Mouse (Mus musculus) liver, adult 2 months (tissue): Measurements from ENCODE around the gene Gda.

Source experiments
- CTCF ChIP-seq: fragments of 200-500 bp; IDR thresholded peaks from 2 replicates; pipeline ENCODE4 v1.5.1; 2011; ENCODE audit warnings: low read depth, low read length, control low read depth
- POLR2A ChIP-seq: fragments of 200-500 bp; IDR thresholded peaks from 2 replicates; pipeline ENCODE4 v1.6.1; 2011; ENCODE audit warnings: low read length, control low read depth; ENCODE audit not compliant: insufficient read depth; ENCODE audit errors: extremely low read depth

DNA sequence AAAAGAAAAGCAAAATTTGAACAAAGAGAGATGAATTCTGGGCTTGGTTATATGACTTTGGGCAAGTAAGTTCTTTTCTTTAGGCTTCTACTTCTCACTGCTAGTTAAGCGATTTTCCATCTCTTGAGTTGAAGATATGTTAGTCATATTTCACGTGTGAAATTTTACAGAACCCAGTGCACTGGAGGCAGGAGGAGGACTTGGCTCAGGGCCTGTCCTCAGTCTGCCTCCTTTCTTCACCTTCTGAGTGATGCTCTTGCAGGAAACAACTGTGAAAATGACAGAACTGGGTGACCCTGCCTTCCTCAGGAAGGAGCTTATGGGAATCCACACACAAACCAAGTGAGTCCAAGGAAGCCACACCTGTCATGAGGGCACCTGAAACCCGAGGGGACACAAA lies 57.9 kb downstream of the Gda start:
- TF ChIP-seq POLR2A (no peak), CTCF (no peak)
